Mouse (Mus musculus): ENCODE measurements around the gene Uncx.
"Not testable (repeated sequence)": the region's sequence is repeated elsewhere in the genome, so short reads cannot be mapped to it uniquely, and the experiment has no call there.

The Uncx gene

GRCm38 (mm10) chr5:139561363-139562001 lies 18.2 kb downstream of the Uncx start:
- in situ Hi-C loops (cut with MboI) = no loop called here

GRCm38 (mm10) chr5:139564663-139565062 lies 21.4 kb downstream of the Uncx start:
- in situ Hi-C loops (cut with MboI) = no loop called here

- in situ Hi-C loops (cut with MboI) = no loop called here
Measured at GRCm38 (mm10) chr5:139565462-139565861, 22.2 kb downstream of the Uncx start.

GRCm38 (mm10) chr5:139566640-139567399 lies 23.5 kb downstream of the Uncx start:
- in situ Hi-C loops (cut with MboI) = no loop called here

- in situ Hi-C loops (cut with MboI) = no loop called here
Measured at GRCm38 (mm10) chr5:139568079-139568478, 24.8 kb downstream of the Uncx start.

- in situ Hi-C loops (cut with MboI) = no loop called here
Measured at GRCm38 (mm10) chr5:139572526-139572925, 29.2 kb downstream of the Uncx start.

- in situ Hi-C loops (cut with MboI) = no loop called here
Measured at GRCm38 (mm10) chr5:139573606-139574311, 30.5 kb downstream of the Uncx start.

GRCm38 (mm10) chr5:139575054-139575453 lies 31.8 kb downstream of the Uncx start:
- in situ Hi-C loops (cut with MboI) = no loop called here

GRCm38 (mm10) chr5:139580171-139580743 lies 37.0 kb downstream of the Uncx start:
- in situ Hi-C loops (cut with MboI) = no loop called here

- in situ Hi-C loops (cut with MboI) = no loop called here
Measured at GRCm38 (mm10) chr5:139581308-139581868, 38.1 kb downstream of the Uncx start.

GRCm38 (mm10) chr5:139584971-139585747 lies 41.9 kb downstream of the Uncx start:
- in situ Hi-C loops (cut with MboI) = no loop called here

GRCm38 (mm10) chr5:139585748-139586060 lies 42.4 kb downstream of the Uncx start:
- in situ Hi-C loops (cut with MboI) = no loop called here

GRCm38 (mm10) chr5:139587459-139587858 lies 44.2 kb downstream of the Uncx start:
- in situ Hi-C loops (cut with MboI) = not testable (repeated sequence)

GRCm38 (mm10) chr5:139590682-139591360 lies 47.5 kb downstream of the Uncx start:
- in situ Hi-C loops (cut with MboI) = not testable (repeated sequence)

- in situ Hi-C loops (cut with MboI) = no loop called here
Measured at GRCm38 (mm10) chr5:139592011-139592410, 48.7 kb downstream of the Uncx start.

- in situ Hi-C loops (cut with MboI) = no loop called here
Measured at GRCm38 (mm10) chr5:139592850-139593249, 49.6 kb downstream of the Uncx start.

GRCm38 (mm10) chr5:139593746-139594145 lies 50.5 kb downstream of the Uncx start:
- in situ Hi-C loops (cut with MboI) = no loop called here

GRCm38 (mm10) chr5:139595001-139595400 lies 51.7 kb downstream of the Uncx start:
- in situ Hi-C loops (cut with MboI) = no loop called here
